Mouse (Mus musculus) adrenal gland, postnatal 10 days (tissue): Measurements from ENCODE around the gene Cox18. TPM values are rescaled to one million over a fixed set of nuclear protein-coding genes. Genes with fewer than 3 reads are reported as not detected.

Experiments used
- total RNA-seq, 2 experiments: library from RNA; stranded (reverse); gene quantifications; 2 replicates each; pipeline ENCODE4 v1.2.3; 2021

Cox18 gene
- total RNA-seq, 2 experiments from 2014 or later: 20.7 to 34.6 TPM

Other genes with a start within 250 kb of the Cox18 start
- gene Ankrd17, start 142.6 kb upstream of the Cox18 start, total RNA-seq: 100 to 1,000 TPM in 1 of 2 experiments, 10 to 100 TPM in 1; 79.6 to 111 TPM
- 1 to 10 TPM; 2.1 to 3.3 TPM for gene Gm9958, start 143.2 kb upstream of the Cox18 start, total RNA-seq
- gene Alb, start 236.9 kb upstream of the Cox18 start, total RNA-seq: over 10,000 TPM in 1 of 2 experiments, 1,000 to 10,000 TPM in 1; 7,600 to 18,589 TPM